Mouse (Mus musculus) embryonic facial prominence, embryonic 11.5 days (tissue): ENCODE measurements around the gene Lmcd1. TPM values are rescaled to one million over a fixed set of nuclear protein-coding genes. Genes with fewer than 3 reads are reported as not detected.
A peak's percentile ranks its signal among the peaks of the same experiment; 100 is the strongest.

Experiments
- ATAC-seq: fragments of 200-750 bp; cut with Nextera tagmentation; replicated peaks from 2 replicates; pipeline ENCODE4 v1.8.0; 2017; ENCODE audit warnings: low read depth; ENCODE audit not compliant: insufficient number of reproducible peaks, low FRiP score, low TSS enrichment
- DNase-seq: peaks from one replicate; pipeline ENCODE4 v3.0.0-alpha.2; 2015; ENCODE audit warnings: low spot score
- H3K27ac ChIP-seq: fragments of 300-500 bp; sonication (generic); replicated peaks from 2 replicates; pipeline ENCODE4 v1.5.1; 2014; ENCODE audit warnings: mild to moderate bottlenecking, low read depth, low read length, control low read depth
- H3K27me3 ChIP-seq: fragments of 300-500 bp; sonication (generic); 2 replicates; pipeline ENCODE4 v1.6.1; 2014; ENCODE audit warnings: mild to moderate bottlenecking, low read length, moderate library complexity, mixed read lengths; ENCODE audit not compliant: control insufficient read depth, insufficient read depth
- H3K36me3 ChIP-seq: fragments of 300-500 bp; sonication (generic); replicated peaks from 2 replicates; pipeline ENCODE4 v1.6.1; 2014; ENCODE audit warnings: low read depth, mild to moderate bottlenecking, low read length, moderate library complexity, mixed read lengths; ENCODE audit not compliant: control insufficient read depth, insufficient read depth
- H3K4me1 ChIP-seq: fragments of 300-500 bp; sonication (generic); 2 replicates; pipeline ENCODE4 v1.6.1; 2014; ENCODE audit warnings: low read length, mixed read lengths; ENCODE audit not compliant: control insufficient read depth, insufficient read depth
- H3K4me2 ChIP-seq: fragments of 300-500 bp; sonication (generic); 2 replicates; pipeline ENCODE4 v1.6.1; 2014; ENCODE audit warnings: low read depth, mild to moderate bottlenecking, control low read depth, low read length, moderate library complexity
- H3K4me3 ChIP-seq: fragments of 300-500 bp; sonication (generic); 2 replicates; pipeline ENCODE4 v1.5.1; 2014; ENCODE audit warnings: low read depth, low read length, control low read depth
- H3K9ac ChIP-seq: fragments of 300-500 bp; sonication (generic); replicated peaks from 2 replicates; pipeline ENCODE4 v1.6.1; 2014; ENCODE audit warnings: mild to moderate bottlenecking, control low read depth, low read length
- H3K9me3 ChIP-seq: fragments of 300-500 bp; sonication (generic); replicated peaks from 2 replicates; pipeline ENCODE4 v1.6.1; 2016; ENCODE audit warnings: mild to moderate bottlenecking, low read length, inconsistent platforms, mixed read lengths; ENCODE audit not compliant: control insufficient read depth
- WGBS: fragments of 180-500 bp; shearing (Covaris S2); extraction: QIAGEN DNeasy Blood & Tissue Kit; methylation state at CpG from one replicate; pipeline ENCODE4 v1.1.7; 2014; 5-methylcytosine and 5-hydroxymethylcytosine counted together
- polyA plus RNA-seq: library from polyadenylated mRNA; unstranded; fragments of >200 nt; fragmentation: Nextera tagmentation; extraction: Ambion mirVana; gene quantifications from 2 replicates; pipeline ENCODE4 v1.2.1, GENCODE M21; 2014

The Lmcd1 gene
- polyA plus RNA-seq, 1 experiment from 2014 or later: 5.4 TPM

DNA sequence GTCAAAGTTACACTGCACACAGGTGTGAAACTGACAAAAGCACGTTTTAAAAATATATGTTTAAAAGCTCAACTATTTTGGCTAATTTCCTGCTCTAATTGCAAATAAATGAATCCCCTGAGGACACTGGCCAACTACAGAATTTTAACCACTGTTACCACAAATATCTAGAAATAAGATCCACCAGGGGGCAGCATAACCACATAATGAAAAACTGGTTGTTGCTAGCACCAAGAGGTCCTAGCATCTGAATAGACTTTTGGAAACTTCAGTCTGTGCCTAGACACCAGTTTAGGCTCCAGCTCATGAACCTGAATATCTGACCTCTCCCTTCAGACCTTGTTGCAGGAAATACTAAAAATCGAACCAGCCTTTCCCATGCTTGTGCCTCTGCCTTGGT is 91.0 kb downstream of the Lmcd1 start:
- H3K4me2 ChIP-seq: no peak overlapping the region
- H3K27ac ChIP-seq: no peak overlapping the region
- ATAC-seq (no peak), DNase-seq (peak; percentile 80)
- no peak overlapping the region for H3K4me3 ChIP-seq
- 49% methylated on average over 2 of the region's 2 CpGs for WGBS
- no peaks in the 10 kb centered on the region for H3K4me1 ChIP-seq
- no peaks in the 10 kb centered on the region for H3K9me3 ChIP-seq
- no peaks in the 10 kb centered on the region for H3K27me3 ChIP-seq
- H3K9ac ChIP-seq: no peak overlapping the region
- H3K36me3 ChIP-seq: no peaks in the 10 kb centered on the region

DNA sequence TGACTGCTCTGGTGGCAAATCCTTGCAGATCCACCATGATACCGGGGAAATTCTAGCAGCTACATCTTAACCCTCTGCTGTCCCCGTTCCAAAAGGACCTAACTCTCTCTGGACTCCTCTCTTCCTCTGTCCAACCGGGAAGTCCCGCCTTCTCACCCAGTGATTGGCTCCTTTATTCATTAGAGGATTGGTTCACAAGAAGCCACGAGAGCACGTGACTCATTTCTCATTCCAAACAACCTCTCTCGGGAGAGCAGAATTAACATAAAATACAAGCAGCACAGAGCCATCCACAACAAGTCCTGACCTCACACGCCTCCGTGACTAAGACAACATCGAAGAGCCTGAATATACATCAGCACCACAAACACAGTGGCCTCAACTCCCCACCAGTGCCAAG is 91.7 kb downstream of the Lmcd1 start:
- whole genome bisulfite sequencing: 84% methylated on average over 10 of the region's 10 CpGs

GRCm38 (mm10) chr6:112373886-112374585 is 100.5 kb downstream of the Lmcd1 start:
- Histone ChIP-seq H3K4me2 (no peak overlapping the region), H3K4me1 (no peaks in the 10 kb centered on the region), H3K36me3 (no peaks in the 10 kb centered on the region), H3K27me3 (no peaks in the 10 kb centered on the region), H3K9me3 (no peaks in the 10 kb centered on the region), H3K9ac (no peak overlapping the region), H3K27ac (no peak overlapping the region), H3K4me3 (no peak overlapping the region)
- ATAC-seq (0 out of 2 replicates have a peak, but pooled peaks have one; percentile 34), DNase-seq (peak; percentile 76)
- 45% methylated on average over 8 of the region's 8 CpGs for WGBS

More for the DNA sequence above, 91.7 kb downstream of the Lmcd1 start:
- Histone ChIP-seq H3K9me3 (no peaks in the 10 kb centered on the region), H3K27ac (no peak overlapping the region), H3K4me3 (no peak overlapping the region), H3K4me2 (no peak overlapping the region), H3K9ac (no peak overlapping the region), H3K36me3 (no peaks in the 10 kb centered on the region), H3K4me1 (no peaks in the 10 kb centered on the region), H3K27me3 (no peaks in the 10 kb centered on the region)
- ATAC-seq (no peak), DNase-seq (no peak)

DNA sequence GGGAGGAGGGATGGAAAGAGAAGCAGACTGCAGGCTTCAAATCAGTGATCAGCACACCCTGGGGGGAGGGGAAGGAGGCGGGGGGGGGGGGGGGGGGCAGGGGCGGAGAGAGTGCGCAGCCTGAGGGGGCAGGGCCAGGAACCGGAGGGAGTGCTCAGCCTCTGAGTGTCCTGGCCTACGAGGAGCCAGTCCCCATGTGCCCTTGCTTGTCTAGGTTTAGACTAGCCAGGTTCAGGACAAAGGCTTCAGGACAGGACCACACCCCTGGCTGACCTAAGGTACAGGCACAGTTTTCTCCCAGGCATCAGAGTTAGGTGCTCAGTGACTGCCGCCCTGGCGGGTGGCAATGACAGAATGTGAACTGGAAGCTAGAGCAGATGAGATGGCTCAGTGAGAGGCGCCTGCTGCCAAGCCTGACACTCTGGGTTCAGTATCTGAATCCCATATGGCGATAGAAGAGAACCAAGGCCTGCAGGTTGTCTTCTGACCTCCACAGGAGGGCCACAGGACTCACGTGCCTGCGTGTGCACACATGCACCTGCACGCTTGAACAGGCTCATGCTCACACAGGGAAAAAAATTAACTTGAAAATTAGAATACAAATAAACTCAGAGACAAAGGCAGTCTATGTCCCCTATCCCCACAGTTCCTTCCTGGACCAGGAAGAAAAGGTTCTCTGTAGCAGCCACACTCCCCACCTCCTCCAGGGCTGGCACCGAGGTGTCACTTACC is 102.3 kb downstream of the Lmcd1 start:
- Histone ChIP-seq H3K4me2 (no peak overlapping the region), H3K9me3 (no peaks in the 10 kb centered on the region), H3K9ac (no peak overlapping the region), H3K4me3 (no peak overlapping the region), H3K4me1 (no peaks in the 10 kb centered on the region), H3K36me3 (no peaks in the 10 kb centered on the region), H3K27me3 (no peaks in the 10 kb centered on the region), H3K27ac (no peak overlapping the region)
- no peak for DNase-seq
- 57% methylated on average over 11 of the region's 13 CpGs for WGBS
- no peak for ATAC-seq

GRCm38 (mm10) chr6:112379054-112379453 is 105.5 kb downstream of the Lmcd1 start:
- Histone ChIP-seq H3K36me3 (no peaks in the 10 kb centered on the region), H3K9me3 (no peaks in the 10 kb centered on the region), H3K4me2 (no peak overlapping the region), H3K4me3 (no peak overlapping the region), H3K4me1 (no peaks in the 10 kb centered on the region), H3K27me3 (no peaks in the 10 kb centered on the region), H3K9ac (no peak overlapping the region), H3K27ac (no peak overlapping the region)
- ATAC-seq: no peak
- 90% methylated on average over 9 of the region's 9 CpGs for WGBS
- DNase-seq: no peak

Other genes with a start within 250 kb of the Lmcd1 start
- gene Ssu2, start 114.3 kb downstream of the Lmcd1 start, polyA plus RNA-seq: 1.4 and 1.7 TPM in 2 replicates
- gene Cav3, start 185.7 kb downstream of the Lmcd1 start, polyA plus RNA-seq: 0.72 TPM in 1 of 2 replicates, not detected in the other
- 0.21 and 0.22 TPM in 2 replicates for gene Oxtr, start 216.2 kb downstream of the Lmcd1 start, polyA plus RNA-seq